Mouse (Mus musculus) intestine, embryonic 15.5 days (tissue): Measurements from ENCODE around the gene Ercc6l. TPM values are rescaled to one million over a fixed set of nuclear protein-coding genes. Genes with fewer than 3 reads are reported as not detected.

Experiments
- ATAC-seq: fragments of 200-750 bp; cut with Nextera tagmentation; 2 replicates; pipeline ENCODE4 v1.8.0; 2017; ENCODE audit warnings: moderate TSS enrichment, moderate library complexity
- H3K27ac ChIP-seq: fragments of 300-500 bp; sonication (generic); 2 replicates; pipeline ENCODE4 v1.5.1; 2015; ENCODE audit warnings: mild to moderate bottlenecking, inconsistent platforms
- H3K27me3 ChIP-seq: fragments of 300-500 bp; sonication (generic); replicated peaks from 2 replicates; pipeline ENCODE4 v1.6.1; 2015; ENCODE audit warnings: inconsistent platforms
- H3K36me3 ChIP-seq: fragments of 300-500 bp; sonication (generic); 2 replicates; pipeline ENCODE4 v1.6.1; 2015; ENCODE audit warnings: inconsistent platforms
- H3K4me1 ChIP-seq: fragments of 300-500 bp; sonication (generic); replicated peaks from 2 replicates; pipeline ENCODE4 v1.6.1; 2015; ENCODE audit warnings: inconsistent platforms
- H3K4me2 ChIP-seq: fragments of 300-500 bp; sonication (generic); replicated peaks from 2 replicates; pipeline ENCODE4 v1.6.1; 2015; ENCODE audit warnings: mild to moderate bottlenecking, inconsistent platforms
- H3K4me3 ChIP-seq: fragments of 300-500 bp; sonication (generic); replicated peaks from 2 replicates; pipeline ENCODE4 v1.5.1; 2015; ENCODE audit warnings: inconsistent platforms
- H3K9ac ChIP-seq: fragments of 300-500 bp; sonication (generic); 2 replicates; pipeline ENCODE4 v1.6.1; 2015; ENCODE audit warnings: inconsistent platforms
- H3K9me3 ChIP-seq: fragments of 300-500 bp; sonication (generic); 2 replicates; pipeline ENCODE4 v1.6.1; 2016; ENCODE audit warnings: inconsistent platforms
- WGBS: fragments of 180-500 bp; shearing (Covaris S2); methylation state at CpG from one replicate; pipeline ENCODE4 v1.1.7; 2015; 5-methylcytosine and 5-hydroxymethylcytosine counted together
- polyA plus RNA-seq: library from polyadenylated mRNA; unstranded; fragments of >200 nt; fragmentation: Nextera tagmentation; extraction: Ambion mirVana; gene quantifications from 2 replicates; pipeline ENCODE4 v1.2.1, GENCODE M21; 2015

Ercc6l gene
- polyA plus RNA-seq, 1 experiment from 2014 or later: 11.2 TPM

DNA sequence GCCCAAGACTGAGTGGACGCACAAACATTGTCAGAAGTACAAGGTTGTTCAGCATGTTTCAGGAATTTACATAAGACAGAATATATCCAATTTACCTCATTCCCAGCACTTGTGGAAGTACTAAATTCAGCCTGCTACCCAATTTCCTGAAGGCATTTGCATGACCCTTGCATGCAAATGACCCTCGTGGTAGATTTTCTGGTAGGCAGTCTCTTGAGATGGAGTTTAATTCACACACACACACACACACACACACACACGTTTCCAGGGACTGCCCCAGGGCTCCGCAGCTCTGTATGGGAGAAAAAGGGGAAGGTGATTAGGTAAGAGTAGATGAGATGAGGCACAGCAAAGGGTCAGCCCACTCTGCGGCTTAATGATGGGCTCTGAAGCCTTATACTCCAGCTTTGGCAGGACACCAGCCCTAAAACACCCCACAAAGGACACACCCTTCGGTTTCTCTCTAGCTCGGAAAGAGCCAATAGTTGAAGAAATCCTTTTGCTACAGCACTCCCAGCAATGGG lies 62.4 kb downstream of the Ercc6l start:
- Histone ChIP-seq H3K4me3 (no peak overlapping the region), H3K27me3 (peaks cover 4% of the 10 kb centered on the region; the same call in 1 of the 2 replicates), H3K4me1 (no peaks in the 10 kb centered on the region), H3K36me3 (no peaks in the 10 kb centered on the region), H3K9me3 (no peaks in the 10 kb centered on the region), H3K4me2 (no peak overlapping the region), H3K9ac (no peak overlapping the region), H3K27ac (no peak overlapping the region)
- ATAC-seq: no peak
- WGBS: 72% methylated on average over 7 of the region's 7 CpGs

Other genes with a start within 250 kb of the Ercc6l start
- gene Rtl5, start 85.8 kb downstream of the Ercc6l start, polyA plus RNA-seq: 1.1 and 1.3 TPM in 2 replicates
- gene Pin4, start 37.6 kb downstream of the Ercc6l start, polyA plus RNA-seq: 50.1 and 53.9 TPM in 2 replicates
- gene Rps4x, start 32.3 kb upstream of the Ercc6l start, polyA plus RNA-seq: 764 and 787 TPM in 2 replicates
- 7.1 and 7.4 TPM in 2 replicates for gene Cited1, start 95.1 kb upstream of the Ercc6l start, polyA plus RNA-seq